Mouse (Mus musculus): ENCODE measurements around the gene Ppp1r13l.

- TF ChIP-seq CTCF (IDR thresholded peaks at IDR 0.05; ENCODE audit: control insufficient read depth, insufficient read depth, insufficient read length) (no peak), MYOG (IDR thresholded peaks at IDR 0.05; ENCODE audit: control insufficient read depth, extremely low read depth, insufficient read length) (no peak), MYOD1 (IDR thresholded peaks at IDR 0.05; ENCODE audit: control insufficient read depth, insufficient read length, low read depth) (no peak), USF1 (IDR thresholded peaks at IDR 0.05; ENCODE audit: low read depth) (no peak)
These were observed 37.1 kb upstream of the Ppp1r13l start for GRCm38 (mm10) chr7:19322489-19322888.
